Mouse (Mus musculus) left cerebral cortex, adult 9 months (tissue): ENCODE data around the gene Camk2g.

Experiments
- DNase-seq, 2 experiments: peaks; one replicate each; pipeline ENCODE4 v3.0.0; 2022; ENCODE audit warnings: low spot score in 2 of 2

Gene Camk2g

GRCm38 (mm10) chr14:20793758-20794531 is at the start of gene Camk2g:
Gene Camk2g, minus strand, starts transcription at chr14:20794088.
- DNase-seq, result no peak

GRCm38 (mm10) chr14:20842629-20843028 is 48.7 kb upstream of the Camk2g start:
- DNase-seq, result no peak

GRCm38 (mm10) chr14:20841526-20841925 is 47.6 kb upstream of the Camk2g start:
- no peak for DNase-seq

GRCm38 (mm10) chr14:20837681-20838080 is 43.8 kb upstream of the Camk2g start:
- DNase-seq, result no peak

- no peak for DNase-seq
Observed at GRCm38 (mm10) chr14:20836905-20837376, 43.1 kb upstream of the Camk2g start.

- peak in 1 of 2 experiments; percentile 28 for DNase-seq
Observed at GRCm38 (mm10) chr14:20836171-20836904, 42.5 kb upstream of the Camk2g start, which contains the start of gene Plau. Gene Plau, plus strand, starts transcription at chr14:20836660.

GRCm38 (mm10) chr14:20834136-20834535 is 40.2 kb upstream of the Camk2g start:
- DNase-seq, result no peak

GRCm38 (mm10) chr14:20833525-20833924 is 39.6 kb upstream of the Camk2g start:
- no peak for DNase-seq

GRCm38 (mm10) chr14:20831915-20832314 is 38.0 kb upstream of the Camk2g start:
- no peak for DNase-seq

- peak in 1 of 2 experiments; percentile 29 for DNase-seq
Observed at GRCm38 (mm10) chr14:20831141-20831910, 37.4 kb upstream of the Camk2g start.

- no peak for DNase-seq
Observed at GRCm38 (mm10) chr14:20829523-20830366, 35.9 kb upstream of the Camk2g start.

- DNase-seq, result no peak
Observed at GRCm38 (mm10) chr14:20828524-20828923, 34.6 kb upstream of the Camk2g start.

GRCm38 (mm10) chr14:20827491-20827890 is 33.6 kb upstream of the Camk2g start:
- DNase-seq, result no peak

- no peak for DNase-seq
Observed at GRCm38 (mm10) chr14:20827061-20827460, 33.2 kb upstream of the Camk2g start.

- no peak for DNase-seq
Observed at GRCm38 (mm10) chr14:20825516-20825915, 31.6 kb upstream of the Camk2g start.

GRCm38 (mm10) chr14:20824517-20824916 is 30.6 kb upstream of the Camk2g start:
- no peak for DNase-seq

GRCm38 (mm10) chr14:20815448-20815847 is 21.6 kb upstream of the Camk2g start:
- DNase-seq, result no peak

GRCm38 (mm10) chr14:20811779-20812406 is 18.0 kb upstream of the Camk2g start:
- DNase-seq, result no peak

- DNase-seq, result no peak
Observed at GRCm38 (mm10) chr14:20811236-20811635, 17.3 kb upstream of the Camk2g start.

- no peak for DNase-seq
Observed at GRCm38 (mm10) chr14:20809820-20810219, 15.9 kb upstream of the Camk2g start.

- DNase-seq, result no peak
Observed at GRCm38 (mm10) chr14:20809349-20809748, 15.5 kb upstream of the Camk2g start.
